Mouse (Mus musculus) gastrocnemius, adult 2 months (tissue): ENCODE data around the gene Gsdmc4. TPM values are rescaled to one million over a fixed set of nuclear protein-coding genes. Genes with fewer than 3 reads are reported as not detected.
"Not testable (repeated sequence)": the region's sequence is repeated elsewhere in the genome, so short reads cannot be mapped to it uniquely, and the experiment has no call there.

Experiments used
- DNase-seq: peaks from one replicate; pipeline ENCODE4 v3.0.0; 2022
- H3K27ac ChIP-seq: fragments of 200-600 bp; 2 replicates; pipeline ENCODE4 v1.8.1; 2022; ENCODE audit warnings: mild to moderate bottlenecking
- H3K4me3 ChIP-seq: fragments of 200-600 bp; 2 replicates; pipeline ENCODE4 v1.8.1; 2022; ENCODE audit warnings: mild to moderate bottlenecking, moderate library complexity
- CTCF ChIP-seq: fragments of 200-600 bp; IDR thresholded peaks from 2 replicates; pipeline ENCODE4 v1.8.1; 2022; ENCODE audit warnings: antibody characterized with exemption, mild to moderate bottlenecking, moderate library complexity
- intact Hi-C: fragments of 180-260 bp; cut with DNase I; formaldehyde crosslinking; loops from one replicate; pipeline ENCODE4 v1.15.1; 2025
- total RNA-seq, 2 experiments: library from RNA; stranded (reverse); gene quantifications; 2 replicates each; pipeline ENCODE4 v1.2.3; 2021

The Gsdmc4 gene
- total RNA-seq, 2 experiments from 2014 or later: not detected

- intact Hi-C loops: loop anchor here (5.0 kb wide), 1 partner anchor 217 kb away; no protein-coding TSS in a partner anchor
- DNase-seq, H3K27ac ChIP-seq: not testable (repeated sequence)
- peak overlapping the region; percentile 54 for H3K4me3 ChIP-seq
- peak; percentile 57 for TF ChIP-seq CTCF
Observed at GRCm38 (mm10) chr15:63895560-63896353, 16.3 kb downstream of the Gsdmc4 start.

- DNase-seq, H3K27ac ChIP-seq, H3K4me3 ChIP-seq, intact Hi-C loops: not testable (repeated sequence)
Observed at GRCm38 (mm10) chr15:63888440-63888839, 23.7 kb downstream of the Gsdmc4 start.

- H3K27ac ChIP-seq, intact Hi-C loops, H3K4me3 ChIP-seq, DNase-seq: not testable (repeated sequence)
Observed at GRCm38 (mm10) chr15:63887949-63888348, 24.1 kb downstream of the Gsdmc4 start.

GRCm38 (mm10) chr15:63878458-63878857 is 33.6 kb downstream of the Gsdmc4 start, which contains the start of gene Gsdmc3:
Gene Gsdmc3 (minus strand): TSS chr15:63878558.
- intact Hi-C loops, H3K4me3 ChIP-seq, DNase-seq, H3K27ac ChIP-seq: not testable (repeated sequence)

- H3K4me3 ChIP-seq, intact Hi-C loops, DNase-seq, H3K27ac ChIP-seq: not testable (repeated sequence)
Observed at GRCm38 (mm10) chr15:63876160-63876559, 35.9 kb downstream of the Gsdmc4 start.

GRCm38 (mm10) chr15:63861965-63862364 is 50.1 kb downstream of the Gsdmc4 start:
- DNase-seq, H3K4me3 ChIP-seq, H3K27ac ChIP-seq, intact Hi-C loops: not testable (repeated sequence)
- peak; percentile 6; the same call in 1 of the 2 replicates for TF ChIP-seq CTCF

Other genes starting within 250 kb of the Gsdmc4 start
- not detected for gene Gsdmc2, start 67.1 kb downstream of the Gsdmc4 start, total RNA-seq
- gene Gsdmc3, start 33.7 kb downstream of the Gsdmc4 start, total RNA-seq: not detected
- gene Fam49b, start 148.2 kb upstream of the Gsdmc4 start, total RNA-seq: 10 to 100 TPM; 26.4 to 39.1 TPM